Mouse (Mus musculus): ENCODE results near the gene Gm20388. TPM values are rescaled to one million over a fixed set of nuclear protein-coding genes. Genes with fewer than 3 reads are reported as not detected.
A peak's percentile ranks its signal among the peaks of the same experiment; 100 is the strongest.
"Not testable (repeated sequence)": the region's sequence is repeated elsewhere in the genome, so short reads cannot be mapped to it uniquely, and the experiment has no call there.

The Gm20388 gene
- polyA plus RNA-seq, 1 experiment, result 49.7 TPM

- H3K27me3 ChIP-seq (replicated peaks; ENCODE audit: control insufficient read depth, insufficient read depth, low read length), result no peaks in the 10 kb centered on the region
- H3K36me3 ChIP-seq (ENCODE audit: control insufficient read depth, insufficient read depth, low read length), result no peaks in the 10 kb centered on the region
- peak; percentile 80 for DNase-seq
- peak within 1 kb of the TSS; percentile 74 for H3K27ac ChIP-seq (ENCODE audit: insufficient read depth, low read depth, low read length)
- TF ChIP-seq CTCF (conservative IDR thresholded peaks at IDR 0.05; ENCODE audit: insufficient read depth, insufficient read length, low read depth, low read length) (no peak), POLR2A (IDR thresholded peaks at IDR 0.05; ENCODE audit: low read depth, low read length) (no peak)
- peaks cover 5% of the 10 kb centered on the region; the same call in 1 of the 2 replicates for H3K4me1 ChIP-seq (ENCODE audit: control insufficient read depth, insufficient read depth, low read length)
- H3K4me3 ChIP-seq (ENCODE audit: insufficient read depth, low read depth, low read length), result peak within 1 kb of the TSS; percentile 44
- 32% methylated on average over 19 of the region's 19 CpGs for WGBS
Measured at GRCm38 (mm10) chr8:123185566-123186409, 3275.1 kb downstream of the Gm20388 start, which contains the start of gene Dpep1. Gene Dpep1, plus strand, starts transcription at chr8:123186242.

- Histone ChIP-seq H3K4me1 (ENCODE audit: control insufficient read depth, insufficient read depth, low read length) (peaks cover 8% of the 10 kb centered on the region; the same call in 1 of the 2 replicates), H3K4me3 (ENCODE audit: insufficient read depth, low read depth, low read length) (no peak overlapping the region), H3K36me3 (ENCODE audit: control insufficient read depth, insufficient read depth, low read length) (no peaks in the 10 kb centered on the region), H3K27me3 (replicated peaks; ENCODE audit: control insufficient read depth, insufficient read depth, low read length) (no peaks in the 10 kb centered on the region), H3K27ac (ENCODE audit: insufficient read depth, low read depth, low read length) (no peak overlapping the region)
- whole genome bisulfite sequencing, result 91% methylated on average over 2 of the region's 2 CpGs
- no peak for DNase-seq
- TF ChIP-seq CTCF (conservative IDR thresholded peaks at IDR 0.05; ENCODE audit: insufficient read depth, insufficient read length, low read depth, low read length) (no peak), POLR2A (IDR thresholded peaks at IDR 0.05; ENCODE audit: low read depth, low read length) (no peak)
Measured at GRCm38 (mm10) chr8:123188006-123188405, 3277.4 kb downstream of the Gm20388 start.

- Histone ChIP-seq H3K4me3 (ENCODE audit: insufficient read depth, low read depth, low read length) (no peak overlapping the region), H3K4me1 (ENCODE audit: control insufficient read depth, insufficient read depth, low read length) (peaks cover 12% of the 10 kb centered on the region; the same call in 1 of the 2 replicates), H3K36me3 (ENCODE audit: control insufficient read depth, insufficient read depth, low read length) (no peaks in the 10 kb centered on the region), H3K27ac (ENCODE audit: insufficient read depth, low read depth, low read length) (no peak overlapping the region), H3K27me3 (replicated peaks; ENCODE audit: control insufficient read depth, insufficient read depth, low read length) (no peaks in the 10 kb centered on the region)
- 56% methylated on average over 7 of the region's 7 CpGs for WGBS
- DNase-seq, result no peak
- TF ChIP-seq CTCF (conservative IDR thresholded peaks at IDR 0.05; ENCODE audit: insufficient read depth, insufficient read length, low read depth, low read length) (no peak), POLR2A (IDR thresholded peaks at IDR 0.05; ENCODE audit: low read depth, low read length) (no peak)
Measured at GRCm38 (mm10) chr8:123188841-123189240, 3278.2 kb downstream of the Gm20388 start.

GRCm38 (mm10) chr8:123190678-123191077 is 3280.0 kb downstream of the Gm20388 start:
- Histone ChIP-seq H3K36me3 (ENCODE audit: control insufficient read depth, insufficient read depth, low read length) (no peaks in the 10 kb centered on the region), H3K27me3 (replicated peaks; ENCODE audit: control insufficient read depth, insufficient read depth, low read length) (no peaks in the 10 kb centered on the region), H3K4me1 (ENCODE audit: control insufficient read depth, insufficient read depth, low read length) (peaks cover 13% of the 10 kb centered on the region; the same call in 1 of the 2 replicates), H3K4me3 (ENCODE audit: insufficient read depth, low read depth, low read length) (peak overlapping the region; percentile 6; the same call in 1 of the 2 replicates), H3K27ac (ENCODE audit: insufficient read depth, low read depth, low read length) (peak overlapping the region; percentile 45)
- TF ChIP-seq CTCF (conservative IDR thresholded peaks at IDR 0.05; ENCODE audit: insufficient read depth, insufficient read length, low read depth, low read length), result peak; percentile 73
- TF ChIP-seq POLR2A (IDR thresholded peaks at IDR 0.05; ENCODE audit: low read depth, low read length), result no peak
- DNase-seq, result peak; percentile 88
- WGBS, result 3% methylated on average over 9 of the region's 9 CpGs

- WGBS, result 45% methylated on average over 8 of the region's 8 CpGs
- Histone ChIP-seq H3K27ac (ENCODE audit: insufficient read depth, low read depth, low read length) (0 out of 2 replicates have a peak overlapping the region, but pooled peaks have one; percentile 3), H3K4me3 (ENCODE audit: insufficient read depth, low read depth, low read length) (no peak overlapping the region), H3K4me1 (ENCODE audit: control insufficient read depth, insufficient read depth, low read length) (peaks cover 12% of the 10 kb centered on the region; the same call in 1 of the 2 replicates), H3K27me3 (replicated peaks; ENCODE audit: control insufficient read depth, insufficient read depth, low read length) (no peaks in the 10 kb centered on the region), H3K36me3 (ENCODE audit: control insufficient read depth, insufficient read depth, low read length) (no peaks in the 10 kb centered on the region)
- TF ChIP-seq POLR2A (IDR thresholded peaks at IDR 0.05; ENCODE audit: low read depth, low read length), result no peak
- no peak for TF ChIP-seq CTCF (conservative IDR thresholded peaks at IDR 0.05; ENCODE audit: insufficient read depth, insufficient read length, low read depth, low read length)
- DNase-seq, result no peak
Measured at GRCm38 (mm10) chr8:123191908-123192307, 3281.3 kb downstream of the Gm20388 start.

GRCm38 (mm10) chr8:123193771-123194170 is 3283.1 kb downstream of the Gm20388 start:
- peak overlapping the region; percentile 33 for H3K27ac ChIP-seq (ENCODE audit: insufficient read depth, low read depth, low read length)
- TF ChIP-seq CTCF (conservative IDR thresholded peaks at IDR 0.05; ENCODE audit: insufficient read depth, insufficient read length, low read depth, low read length) (no peak), POLR2A (IDR thresholded peaks at IDR 0.05; ENCODE audit: low read depth, low read length) (no peak)
- H3K36me3 ChIP-seq (ENCODE audit: control insufficient read depth, insufficient read depth, low read length), result no peaks in the 10 kb centered on the region
- DNase-seq, result peak; percentile 80
- no peaks in the 10 kb centered on the region for H3K27me3 ChIP-seq (replicated peaks; ENCODE audit: control insufficient read depth, insufficient read depth, low read length)
- H3K4me1 ChIP-seq (ENCODE audit: control insufficient read depth, insufficient read depth, low read length), result peaks cover 12% of the 10 kb centered on the region; the same call in 1 of the 2 replicates
- WGBS, result 50% methylated on average over 9 of the region's 9 CpGs
- H3K4me3 ChIP-seq (ENCODE audit: insufficient read depth, low read depth, low read length), result peak overlapping the region; percentile 36

GRCm38 (mm10) chr8:123197016-123197415 is 3286.4 kb downstream of the Gm20388 start:
- not testable (repeated sequence) for H3K4me3 ChIP-seq (ENCODE audit: insufficient read depth, low read depth, low read length); H3K36me3 ChIP-seq (ENCODE audit: control insufficient read depth, insufficient read depth, low read length); H3K4me1 ChIP-seq (ENCODE audit: control insufficient read depth, insufficient read depth, low read length); H3K27ac ChIP-seq (ENCODE audit: insufficient read depth, low read depth, low read length); H3K27me3 ChIP-seq (replicated peaks; ENCODE audit: control insufficient read depth, insufficient read depth, low read length); DNase-seq
- 69% methylated on average over 5 of the region's 5 CpGs for WGBS

Measured in kidney, adult 2 months (tissue).